Mouse (Mus musculus) cerebellum, adult 18-20 months (tissue): ENCODE results near the gene Sytl5.

Source experiments
- DNase-seq, 2 experiments: peaks; one replicate each; pipeline ENCODE4 v3.0.0; 2021

The Sytl5 gene

GRCm38 (mm10) chrX:9885322-9885721 is at the start of gene Sytl5:
Sytl5 (plus strand) TSS chrX:9885622.
- DNase-seq: no peak

GRCm38 (mm10) chrX:9846628-9847027 is 38.8 kb upstream of the Sytl5 start, which contains the start of gene Hypm:
Hypm (plus strand) TSS chrX:9846928.
- no peak for DNase-seq

GRCm38 (mm10) chrX:9849403-9849802 is 36.0 kb upstream of the Sytl5 start, which contains the start of gene H2al3:
H2al3 (plus strand) TSS chrX:9849703.
- DNase-seq: no peak

GRCm38 (mm10) chrX:9861859-9862258 is 23.6 kb upstream of the Sytl5 start:
- DNase-seq: no peak

GRCm38 (mm10) chrX:9875519-9875918 is 9.9 kb upstream of the Sytl5 start:
- DNase-seq: no peak

GRCm38 (mm10) chrX:9909572-9909971 is 24.1 kb downstream of the Sytl5 start:
- DNase-seq: no peak

GRCm38 (mm10) chrX:9933839-9934238 is 48.4 kb downstream of the Sytl5 start:
- DNase-seq: no peak

- DNase-seq: no peak
These were observed 98.8 kb downstream of the Sytl5 start for GRCm38 (mm10) chrX:9984094-9984669.

GRCm38 (mm10) chrX:10000718-10001117 is 115.3 kb downstream of the Sytl5 start:
- no peak for DNase-seq

GRCm38 (mm10) chrX:10005946-10006345 is 120.5 kb downstream of the Sytl5 start:
- no peak for DNase-seq

- DNase-seq: no peak
These were observed 122.4 kb downstream of the Sytl5 start for GRCm38 (mm10) chrX:10007675-10008270.

GRCm38 (mm10) chrX:10010202-10010601 is 124.8 kb downstream of the Sytl5 start:
- DNase-seq: no peak

GRCm38 (mm10) chrX:10034666-10035065 is 149.2 kb downstream of the Sytl5 start:
- peak in 1 of 2 experiments; percentile 8 for DNase-seq
